Mouse (Mus musculus) ES-Bruce4 (cell line): ENCODE measurements around the gene Gpc5.
"Not testable (repeated sequence)": the region's sequence is repeated elsewhere in the genome, so short reads cannot be mapped to it uniquely, and the experiment has no call there.

Experiments used
- CTCF ChIP-seq: IDR thresholded peaks from one replicate; pipeline ENCODE4 v1.8.1; 2011; ENCODE audit warnings: low read depth, low read length
- EP300 ChIP-seq: IDR thresholded peaks from 2 replicates; pipeline ENCODE4 v1.6.1; 2011; ENCODE audit warnings: low read depth, low read length; ENCODE audit not compliant: insufficient read depth
- POLR2A ChIP-seq: IDR thresholded peaks from one replicate; pipeline ENCODE4 v1.8.1; 2011; ENCODE audit warnings: low read length; ENCODE audit not compliant: insufficient read depth

GRCm38 (mm10) chr14:115066164-115066563 is 25.9 kb upstream of the Gpc5 start:
- TF ChIP-seq CTCF, EP300, POLR2A: not testable (repeated sequence)
